Mouse (Mus musculus): ENCODE results near the gene Ndufb2. TPM values are rescaled to one million over a fixed set of nuclear protein-coding genes. Genes with fewer than 3 reads are reported as not detected.

Gene Ndufb2
- 100 to 1,000 TPM; 161 to 197 (median 187) TPM for total RNA-seq (2022)

DNA sequence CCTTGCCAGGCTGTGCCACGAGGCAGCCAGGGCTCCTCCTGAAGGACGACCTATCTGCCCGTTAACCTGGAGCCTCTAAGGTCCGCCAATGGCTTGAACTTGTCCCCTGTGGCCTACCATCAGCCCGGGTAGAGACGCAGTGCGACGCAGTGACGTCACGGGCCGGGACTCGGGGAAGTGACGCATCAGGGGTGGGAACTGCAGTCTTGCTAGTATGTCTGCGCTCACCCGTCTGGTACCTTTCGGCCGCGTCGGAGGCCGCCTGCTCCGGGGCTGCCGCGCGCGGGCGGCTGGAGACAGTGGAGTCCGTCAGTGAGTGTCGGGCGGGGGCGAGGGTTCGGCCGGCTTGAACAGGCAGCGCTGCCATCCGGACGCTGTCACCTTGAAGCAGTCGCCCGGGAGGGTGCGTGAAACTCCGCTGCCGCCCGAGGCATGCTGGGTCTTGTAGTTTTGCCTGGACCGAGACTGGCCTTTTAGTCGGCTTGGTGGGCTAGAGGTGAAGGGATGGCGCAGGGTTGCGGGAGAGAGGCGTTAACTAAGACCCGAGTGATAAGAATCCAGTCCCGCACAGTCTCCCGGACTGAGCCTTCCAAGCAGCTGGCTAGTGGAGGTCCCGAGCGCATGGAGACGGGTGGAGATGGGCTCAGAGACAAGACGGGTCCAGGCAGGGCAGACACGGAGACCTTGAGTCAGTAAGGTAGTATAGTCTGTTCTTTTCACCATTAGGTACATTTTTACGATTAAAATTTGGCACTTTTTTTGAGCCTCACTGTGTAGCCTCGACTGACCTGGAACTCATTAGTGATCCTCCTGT lies at the start of gene Ndufb2:
Gene Ndufb2, plus strand, starts transcription at position 174 of the 814 bp plus-strand sequence.
- DNase-seq = peak; percentile 93

- peak; percentile 56 for DNase-seq
Measured at GRCm38 (mm10) chr6:39542631-39543597, 49.5 kb upstream of the Ndufb2 start.

- no peak for DNase-seq
Measured at GRCm38 (mm10) chr6:39543769-39544420, 48.5 kb upstream of the Ndufb2 start.

GRCm38 (mm10) chr6:39545474-39545873 lies 46.9 kb upstream of the Ndufb2 start:
- no peak for DNase-seq

- no peak for DNase-seq
Measured at GRCm38 (mm10) chr6:39548030-39548429, 44.3 kb upstream of the Ndufb2 start.

DNA sequence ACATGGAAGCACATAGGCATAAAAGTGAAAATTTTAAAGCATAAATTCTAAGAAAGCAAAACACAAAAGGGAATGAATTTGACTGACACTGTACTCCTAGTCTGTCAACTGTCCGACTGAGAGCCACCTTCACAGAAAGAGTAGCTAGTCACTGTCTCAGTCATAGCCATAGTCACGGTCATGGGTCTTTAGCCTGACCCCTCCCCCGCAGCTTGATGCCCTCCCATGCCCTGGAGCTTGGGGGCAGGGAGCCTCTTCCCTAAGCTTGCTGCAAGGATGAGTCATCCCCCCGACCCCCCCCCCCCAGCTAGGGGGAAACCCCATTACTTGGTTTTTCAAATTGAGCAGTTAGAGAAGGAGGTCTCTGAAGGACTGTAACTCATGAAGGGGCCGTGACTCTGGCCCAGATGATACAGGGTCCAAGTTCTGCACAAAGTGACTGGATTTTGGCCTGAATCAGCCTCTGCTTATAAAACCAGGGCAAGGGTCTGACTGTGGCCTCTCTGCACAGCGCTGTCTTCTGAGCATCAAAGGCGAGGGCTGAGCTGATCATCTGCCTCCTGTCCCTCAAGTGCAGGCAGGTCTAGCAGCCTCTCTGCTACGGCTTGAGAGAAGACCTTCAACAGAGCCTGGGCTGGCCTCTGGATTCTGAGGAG lies 40.3 kb upstream of the Ndufb2 start:
- no peak for DNase-seq

DNA sequence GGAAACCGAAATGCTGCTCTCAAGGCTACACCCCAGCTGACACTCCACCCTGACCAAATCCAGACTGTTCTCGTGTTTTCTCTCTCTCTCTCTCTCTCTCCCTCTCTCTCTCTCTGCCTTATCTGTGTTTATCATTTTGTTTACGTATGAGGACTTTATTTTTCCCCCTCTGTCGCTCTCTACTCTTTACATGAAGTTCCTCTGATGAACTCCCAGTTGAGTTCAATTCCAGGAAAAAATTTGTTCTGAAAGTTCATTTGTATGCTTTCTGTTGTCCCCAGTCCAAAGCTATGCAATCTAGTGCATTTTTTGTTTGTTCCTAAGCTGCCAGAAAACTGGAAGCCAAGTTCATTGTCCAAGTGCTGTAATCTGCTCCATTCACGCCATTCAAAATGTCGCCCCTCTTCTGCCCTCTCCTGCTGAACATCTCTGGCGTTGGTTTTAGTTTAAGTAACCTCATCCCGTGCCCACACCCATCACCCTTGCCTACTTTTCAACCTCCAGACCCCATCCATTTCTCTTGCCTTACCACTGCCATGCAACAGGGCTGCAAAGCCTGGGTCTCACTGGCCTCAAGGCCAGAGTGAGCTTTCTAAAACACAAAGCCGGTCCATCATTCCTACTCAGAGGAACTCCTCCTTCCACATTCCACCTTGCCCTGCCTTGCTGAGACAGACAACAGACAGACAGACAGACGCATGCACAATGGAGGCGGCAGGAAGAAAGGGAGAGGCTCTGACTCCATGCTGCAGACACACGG lies 37.3 kb upstream of the Ndufb2 start:
- DNase-seq = no peak

DNA sequence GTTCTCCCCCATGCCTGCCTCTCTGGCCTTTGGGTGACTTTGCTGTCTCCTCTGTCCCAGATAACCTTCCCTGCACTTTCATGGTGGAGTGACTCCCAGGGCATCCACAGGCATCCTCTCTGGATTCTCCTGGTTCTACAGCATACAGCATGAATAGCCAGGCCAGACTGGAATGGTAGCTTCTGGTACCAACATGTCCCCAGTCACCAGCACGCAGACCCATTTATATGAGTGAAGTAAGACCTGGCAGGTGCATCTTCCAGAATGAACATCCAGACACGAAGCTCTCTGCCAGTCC lies 36.8 kb upstream of the Ndufb2 start:
- no peak for DNase-seq

DNA sequence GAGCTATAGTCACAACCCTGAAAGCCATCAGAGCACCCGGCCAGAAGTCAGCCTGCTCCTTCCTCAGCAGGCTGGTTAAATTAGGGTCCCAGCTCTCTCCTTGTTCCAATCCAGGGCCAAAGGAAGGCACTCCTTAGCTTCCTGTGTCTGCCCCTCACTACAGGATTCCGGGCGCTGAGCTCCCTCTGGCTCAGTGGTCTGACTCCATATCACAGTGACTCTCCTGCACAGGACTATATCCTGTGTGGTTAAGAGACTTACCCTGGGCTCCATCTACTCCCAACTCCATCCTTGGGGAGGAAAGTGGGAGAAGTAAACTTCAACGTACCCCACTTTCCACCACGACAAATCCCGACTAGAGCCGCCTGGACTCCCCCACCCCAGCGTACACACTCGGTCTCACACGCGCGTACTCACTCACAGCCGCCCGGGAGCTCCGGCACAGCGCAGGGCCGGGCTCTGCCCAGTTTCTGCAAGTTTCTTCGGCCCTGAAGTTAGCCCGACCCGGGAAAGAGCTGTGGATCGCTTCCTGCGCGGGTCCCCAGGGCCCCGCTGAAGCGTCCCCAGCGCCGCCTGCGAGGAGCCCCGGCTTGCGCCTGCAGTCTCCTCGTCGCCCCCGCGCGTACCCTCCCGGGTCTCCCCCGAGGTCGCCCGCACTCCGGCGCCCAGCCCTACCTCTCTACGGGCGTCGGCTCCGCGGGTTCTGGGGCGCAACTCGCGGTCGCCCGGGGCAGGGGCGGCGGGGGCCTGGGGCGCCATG lies 35.3 kb upstream of the Ndufb2 start:
- no peak for DNase-seq

DNA sequence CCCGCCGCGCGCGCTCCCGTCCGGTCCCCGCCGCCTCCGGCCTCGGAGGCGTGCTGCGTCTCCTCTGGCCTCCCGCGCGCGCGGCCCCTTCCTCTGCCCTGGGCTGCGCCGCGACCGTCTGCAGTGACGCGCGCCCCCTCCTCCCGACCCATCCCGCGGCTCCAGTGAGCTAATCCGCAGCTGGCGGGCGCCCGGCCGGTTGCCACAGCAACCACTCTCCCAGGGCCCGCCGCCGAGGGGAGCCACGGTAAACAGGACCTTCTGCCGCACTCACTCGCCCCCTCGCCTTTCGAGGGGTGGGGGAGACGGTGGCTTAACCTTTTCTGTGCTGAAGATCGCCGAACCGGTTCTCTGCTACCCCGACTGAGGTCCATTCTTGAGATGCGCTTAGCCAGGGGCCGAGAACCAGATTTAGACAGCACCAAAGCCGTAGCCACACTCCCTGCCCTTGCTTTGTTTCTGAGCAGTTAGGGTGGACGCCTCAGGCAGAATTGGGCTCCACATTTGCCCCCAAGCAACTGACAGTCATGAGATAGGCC lies 34.6 kb upstream of the Ndufb2 start, which contains the start of gene Dennd2a:
Gene Dennd2a, minus strand, starts transcription at position 145 of the 539 bp plus-strand sequence.
- DNase-seq = peak; percentile 35

GRCm38 (mm10) chr6:39559276-39559939 lies 33.0 kb upstream of the Ndufb2 start:
- no peak for DNase-seq

GRCm38 (mm10) chr6:39562166-39563015 lies 30.0 kb upstream of the Ndufb2 start:
- DNase-seq = peak; percentile 68

GRCm38 (mm10) chr6:39567528-39567927 lies 24.8 kb upstream of the Ndufb2 start:
- no peak for DNase-seq

DNA sequence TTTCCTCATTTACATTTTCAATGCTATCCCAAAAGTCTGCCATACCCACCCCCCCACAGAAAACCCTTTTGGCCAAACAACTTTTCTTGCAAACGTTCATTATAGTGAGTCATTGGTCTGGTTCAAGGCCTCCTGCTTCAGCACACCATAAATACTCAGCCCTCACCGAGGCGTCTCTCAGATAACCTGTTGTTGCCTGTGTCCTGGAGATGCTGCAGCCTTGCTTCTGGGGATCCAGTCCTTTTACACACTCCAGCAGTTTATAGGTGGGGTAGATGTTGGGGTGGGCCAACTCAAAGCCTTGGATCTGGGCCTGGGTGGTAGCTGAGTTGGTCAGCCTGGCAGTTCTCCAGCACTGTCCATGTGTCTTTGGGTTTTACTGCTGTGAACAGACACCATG lies 21.9 kb upstream of the Ndufb2 start:
- DNase-seq = peak; percentile 43

DNA sequence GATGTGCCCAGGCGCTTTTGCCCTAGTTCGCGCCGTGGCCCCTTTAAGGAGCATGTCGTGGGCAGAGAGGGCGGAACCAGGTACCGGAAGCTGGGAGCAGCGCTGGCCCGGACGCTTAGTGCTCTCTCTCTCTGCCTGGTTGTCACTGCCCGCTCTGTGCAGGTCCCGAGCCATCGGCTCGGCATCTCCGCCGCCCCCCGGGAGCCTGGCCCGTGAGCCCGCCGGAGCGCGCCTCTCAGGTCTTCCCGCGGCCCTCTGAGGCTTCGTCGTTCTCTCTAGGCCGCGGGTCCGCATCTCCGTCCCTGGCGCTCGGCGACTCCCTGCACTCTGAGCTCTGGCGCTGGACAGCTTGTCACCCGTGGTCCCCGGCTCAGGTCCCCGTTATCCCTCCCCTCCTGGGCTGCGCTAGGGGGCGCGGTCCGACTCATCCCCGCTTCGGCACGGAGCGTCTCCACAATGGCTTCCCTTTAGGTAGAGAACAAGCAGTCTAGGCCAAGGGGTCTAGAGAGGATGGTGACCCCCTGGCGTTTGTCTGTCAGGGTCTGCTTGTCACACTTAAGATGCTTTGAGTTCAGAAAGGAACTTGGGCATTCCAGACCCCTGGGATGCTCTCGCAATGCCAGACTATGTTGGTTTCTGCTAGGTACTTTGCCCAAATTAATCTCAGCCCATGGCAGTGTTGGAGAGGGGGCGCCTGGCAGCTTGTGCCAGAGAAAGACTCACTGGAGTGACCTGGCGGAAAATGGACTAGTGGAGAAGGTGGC lies 18.4 kb upstream of the Ndufb2 start, which contains the start of gene Adck2:
Gene Adck2, plus strand, starts transcription at position 83 of the 764 bp plus-strand sequence.
- DNase-seq = peak; percentile 75

- no peak for DNase-seq
Measured at GRCm38 (mm10) chr6:39574555-39574869, 17.9 kb upstream of the Ndufb2 start.

DNA sequence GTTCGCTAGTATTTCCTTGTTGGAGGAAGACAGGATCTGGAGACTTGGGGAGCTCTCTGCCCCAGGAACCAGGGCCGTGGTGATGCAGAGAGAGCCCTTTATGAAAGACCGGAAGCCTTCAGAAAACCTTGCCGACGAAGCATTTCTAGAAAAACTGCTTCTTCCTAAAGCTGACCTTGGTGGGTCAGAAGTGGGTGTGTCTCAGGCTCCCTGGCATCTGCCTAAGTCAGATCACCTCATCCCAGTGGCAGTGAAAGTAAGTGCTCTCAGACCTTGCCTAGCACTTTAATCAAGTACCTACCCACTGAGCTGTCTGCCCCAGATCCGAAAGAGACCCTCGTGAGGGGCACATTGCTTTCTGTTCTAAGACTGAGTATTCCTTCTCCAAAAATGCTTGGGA lies 17.4 kb upstream of the Ndufb2 start:
- no peak for DNase-seq

DNA sequence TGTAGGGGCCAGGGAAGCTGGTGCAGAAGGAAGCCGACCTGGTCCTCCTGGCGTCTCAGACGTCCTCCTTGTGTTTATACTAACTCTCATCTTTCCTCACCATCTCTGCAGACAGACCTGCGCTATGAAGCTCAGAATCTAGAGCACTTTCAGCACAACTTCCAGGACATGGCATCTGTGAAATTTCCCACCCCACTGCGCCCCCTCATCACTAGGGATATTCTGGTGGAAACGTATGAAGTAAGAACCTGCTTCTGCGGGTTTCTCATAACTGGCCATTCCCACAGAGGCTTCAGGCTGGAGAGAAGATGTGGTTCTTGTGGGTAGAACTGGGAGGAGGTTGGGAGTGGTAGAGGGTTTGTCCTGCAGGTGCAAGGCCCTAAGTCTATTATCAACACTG lies 12.8 kb upstream of the Ndufb2 start:
- DNase-seq = no peak

Data from adrenal gland, adult 8-10 months (tissue).